Mouse (Mus musculus): ENCODE measurements around the gene Esyt2.

- TF ChIP-seq POLR2A (IDR thresholded peaks at IDR 0.05; ENCODE audit: insufficient read length, low read depth) (no peak), USF1 (IDR thresholded peaks at IDR 0.05; ENCODE audit: low read depth) (no peak), MYOG (IDR thresholded peaks at IDR 0.05; ENCODE audit: control insufficient read depth in 1 of 3, insufficient read depth in 1 of 3, insufficient read length in 2 of 3, low read depth in 2 of 3) (no peak), E2F4 (IDR thresholded peaks at IDR 0.05; ENCODE audit: insufficient read depth) (no peak)
Observed at GRCm38 (mm10) chr12:116315498-116315897, 34.5 kb downstream of the Esyt2 start.

All from myocyte (in vitro differentiated cells).